Mouse (Mus musculus): ENCODE results near the gene Tent4b. TPM values are rescaled to one million over a fixed set of nuclear protein-coding genes. Genes with fewer than 3 reads are reported as not detected.

Tent4b gene
- polyA plus RNA-seq, 1 experiment from 2014 or later, result 3.6 TPM

DNA sequence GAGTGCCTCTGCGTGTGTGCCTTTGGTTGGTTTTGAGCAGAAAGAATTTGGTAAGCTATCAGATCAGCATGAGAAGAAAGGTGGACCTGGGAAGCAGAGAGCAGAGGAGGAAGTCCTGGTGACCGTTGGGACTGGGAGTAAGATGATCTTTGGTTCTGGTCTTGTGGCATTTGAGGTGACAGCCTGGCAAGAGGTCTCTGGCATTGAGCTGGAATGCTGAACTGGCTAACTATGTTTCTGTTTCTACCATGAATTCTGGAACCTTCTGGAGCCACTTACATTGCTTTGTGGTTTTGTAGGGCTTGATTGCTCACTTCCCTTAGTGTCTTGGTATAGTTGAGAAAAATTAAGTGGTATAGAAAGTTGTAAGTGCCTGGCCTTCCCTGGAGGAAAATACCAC lies 38.6 kb downstream of the Tent4b start:
- Histone ChIP-seq H3K27ac (replicated peaks) (no peak overlapping the region), H3K4me1 (replicated peaks; ENCODE audit: control insufficient read depth, insufficient read depth) (no peaks in the 10 kb centered on the region), H3K9me3 (ENCODE audit: control insufficient read depth, low read length) (no peaks in the 10 kb centered on the region), H3K4me3 (ENCODE audit: low read depth, low read length) (no peak overlapping the region), H3K36me3 (ENCODE audit: control insufficient read depth, insufficient read depth, low read length) (no peaks in the 10 kb centered on the region), H3K27me3 (ENCODE audit: control insufficient read depth, insufficient read depth, low read length) (no peaks in the 10 kb centered on the region), H3K9ac (ENCODE audit: low read length) (no peak overlapping the region), H3K4me2 (replicated peaks; ENCODE audit: low read depth) (no peak overlapping the region)
- WGBS, result 69% methylated on average over 2 of the region's 2 CpGs
- DNase-seq (ENCODE audit: low spot score) (no peak), ATAC-seq (ENCODE audit: low FRiP score, low TSS enrichment) (no peak)
- no peak for TF ChIP-seq EP300 (optimal IDR thresholded peaks at IDR 0.05)
- TF ChIP-seq CTCF (IDR thresholded peaks at IDR 0.05; ENCODE audit: low read depth), result no peak

DNA sequence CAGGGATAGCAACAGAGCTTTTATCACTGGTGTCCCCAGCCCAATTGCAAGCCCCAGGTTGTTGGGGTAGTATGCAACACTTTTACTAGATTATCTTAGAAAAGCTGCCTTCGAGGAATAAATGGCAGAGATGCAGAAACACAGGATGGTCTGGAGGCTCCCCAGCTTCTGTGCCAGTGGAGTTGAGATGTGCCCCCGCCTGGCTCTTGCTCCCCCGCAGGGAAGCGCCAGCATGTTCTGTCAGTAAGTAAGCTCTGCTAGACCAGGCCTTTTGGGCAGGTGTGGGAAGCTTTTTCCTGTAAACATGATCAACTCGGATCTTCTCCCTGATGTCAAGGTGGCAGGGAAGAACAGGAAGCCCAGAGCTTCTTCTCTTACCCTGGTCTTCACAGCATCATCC lies 40.3 kb downstream of the Tent4b start:
- H3K4me3 ChIP-seq (ENCODE audit: low read depth, low read length), result no peak overlapping the region
- TF ChIP-seq CTCF (IDR thresholded peaks at IDR 0.05; ENCODE audit: low read depth), result no peak
- TF ChIP-seq EP300 (optimal IDR thresholded peaks at IDR 0.05), result no peak
- H3K9me3 ChIP-seq (ENCODE audit: control insufficient read depth, low read length), result no peaks in the 10 kb centered on the region
- H3K4me2 ChIP-seq (replicated peaks; ENCODE audit: low read depth), result no peak overlapping the region
- DNase-seq (ENCODE audit: low spot score) (no peak), ATAC-seq (ENCODE audit: low FRiP score, low TSS enrichment) (no peak)
- H3K27ac ChIP-seq (replicated peaks), result no peak overlapping the region
- H3K9ac ChIP-seq (ENCODE audit: low read length), result no peak overlapping the region
- WGBS, result 83% methylated on average over 5 of the region's 5 CpGs
- no peaks in the 10 kb centered on the region for H3K27me3 ChIP-seq (ENCODE audit: control insufficient read depth, insufficient read depth, low read length)
- H3K4me1 ChIP-seq (replicated peaks; ENCODE audit: control insufficient read depth, insufficient read depth), result no peaks in the 10 kb centered on the region
- no peaks in the 10 kb centered on the region for H3K36me3 ChIP-seq (ENCODE audit: control insufficient read depth, insufficient read depth, low read length)

DNA sequence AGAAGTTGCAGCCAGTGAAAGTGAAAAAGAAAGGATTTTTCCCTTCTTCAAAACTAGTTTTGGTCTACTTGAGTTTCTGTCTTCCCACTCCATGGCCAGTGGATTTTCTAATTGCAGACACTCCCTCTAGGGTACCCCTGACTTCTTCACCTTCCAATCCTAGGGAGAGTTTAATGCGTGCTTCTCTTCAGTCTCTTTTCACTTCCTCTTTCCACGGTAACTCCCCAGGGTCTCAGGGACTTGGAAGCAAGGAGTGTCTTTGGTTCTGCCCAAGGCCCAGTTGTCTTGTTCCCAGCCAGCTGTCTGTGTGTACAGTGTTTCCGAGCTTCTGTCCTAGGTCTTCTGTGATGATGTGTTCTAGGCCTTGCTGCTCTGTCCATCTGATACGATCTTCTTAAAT lies 42.9 kb downstream of the Tent4b start:
- no peak for TF ChIP-seq CTCF (IDR thresholded peaks at IDR 0.05; ENCODE audit: low read depth)
- TF ChIP-seq EP300 (optimal IDR thresholded peaks at IDR 0.05), result no peak
- DNase-seq (ENCODE audit: low spot score) (no peak), ATAC-seq (ENCODE audit: low FRiP score, low TSS enrichment) (no peak)

DNA sequence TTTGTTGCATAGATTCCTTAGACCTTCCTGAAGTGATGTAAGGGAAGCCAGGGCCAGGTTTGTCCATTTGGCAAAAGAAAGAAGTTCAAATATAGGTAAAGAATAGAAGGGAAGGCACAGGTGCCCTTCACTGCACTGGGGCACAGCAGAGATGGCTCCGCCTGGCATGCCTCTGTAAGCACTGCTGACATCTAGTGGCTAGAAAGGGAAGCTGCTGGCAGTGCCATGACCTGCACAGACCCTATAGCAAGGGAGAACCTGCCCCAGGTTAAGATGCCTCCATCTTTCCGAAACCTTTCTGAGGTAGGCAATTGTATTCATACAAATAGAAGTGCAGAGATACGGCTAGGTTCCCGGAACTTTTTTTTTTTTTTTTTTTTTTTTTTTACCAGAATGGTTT lies 45.3 kb downstream of the Tent4b start:
- 80% methylated on average over 4 of the region's 4 CpGs for WGBS
- ATAC-seq (ENCODE audit: low FRiP score, low TSS enrichment), result peak; percentile 77; the same call in 1 of the 2 replicates
- H3K4me2 ChIP-seq (replicated peaks; ENCODE audit: low read depth), result no peak overlapping the region
- H3K9me3 ChIP-seq (ENCODE audit: control insufficient read depth, low read length), result no peaks in the 10 kb centered on the region
- TF ChIP-seq CTCF (IDR thresholded peaks at IDR 0.05; ENCODE audit: low read depth) (peak; percentile 89), EP300 (optimal IDR thresholded peaks at IDR 0.05) (no peak)
- no peak overlapping the region for H3K9ac ChIP-seq (ENCODE audit: low read length)
- no peak overlapping the region for H3K4me3 ChIP-seq (ENCODE audit: low read depth, low read length)
- H3K36me3 ChIP-seq (ENCODE audit: control insufficient read depth, insufficient read depth, low read length), result peaks cover 4% of the 10 kb centered on the region; the same call in 1 of the 2 replicates
- H3K27me3 ChIP-seq (ENCODE audit: control insufficient read depth, insufficient read depth, low read length), result no peaks in the 10 kb centered on the region
- H3K27ac ChIP-seq (replicated peaks), result no peak overlapping the region
- peak; percentile 67 for DNase-seq (ENCODE audit: low spot score)
- H3K4me1 ChIP-seq (replicated peaks; ENCODE audit: control insufficient read depth, insufficient read depth), result no peaks in the 10 kb centered on the region

More for the DNA sequence above, 42.9 kb downstream of the Tent4b start:
- Histone ChIP-seq H3K36me3 (ENCODE audit: control insufficient read depth, insufficient read depth, low read length) (no peaks in the 10 kb centered on the region), H3K27me3 (ENCODE audit: control insufficient read depth, insufficient read depth, low read length) (no peaks in the 10 kb centered on the region), H3K9me3 (ENCODE audit: control insufficient read depth, low read length) (no peaks in the 10 kb centered on the region), H3K9ac (ENCODE audit: low read length) (no peak overlapping the region), H3K4me1 (replicated peaks; ENCODE audit: control insufficient read depth, insufficient read depth) (no peaks in the 10 kb centered on the region), H3K4me2 (replicated peaks; ENCODE audit: low read depth) (no peak overlapping the region), H3K4me3 (ENCODE audit: low read depth, low read length) (no peak overlapping the region), H3K27ac (replicated peaks) (no peak overlapping the region)
- 77% methylated on average over 4 of the region's 4 CpGs for WGBS

DNA sequence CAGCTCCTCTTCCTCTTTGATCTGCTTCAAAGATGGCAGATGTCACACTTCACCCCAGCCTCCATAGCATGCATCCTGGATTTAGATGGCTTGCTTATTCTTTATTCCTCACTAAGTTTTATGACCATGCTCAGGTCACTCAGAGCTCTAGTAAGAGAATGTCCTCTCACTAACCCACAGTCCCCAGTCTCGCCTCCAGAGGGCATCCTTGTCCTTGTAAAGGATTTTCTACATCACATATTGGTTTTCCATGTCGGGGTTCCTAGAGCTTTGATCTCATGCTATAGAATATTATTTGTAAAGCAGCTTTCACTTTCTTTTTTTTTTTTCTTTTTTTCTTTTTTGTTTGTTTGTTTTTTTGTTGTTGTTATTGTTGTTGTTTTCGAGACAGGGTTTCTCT lies 53.8 kb downstream of the Tent4b start:
- H3K9me3 ChIP-seq (ENCODE audit: control insufficient read depth, low read length), result no peaks in the 10 kb centered on the region
- H3K4me2 ChIP-seq (replicated peaks; ENCODE audit: low read depth), result no peak overlapping the region
- H3K4me3 ChIP-seq (ENCODE audit: low read depth, low read length), result no peak overlapping the region
- 83% methylated on average over 3 of the region's 3 CpGs for WGBS
- H3K4me1 ChIP-seq (replicated peaks; ENCODE audit: control insufficient read depth, insufficient read depth), result no peaks in the 10 kb centered on the region
- no peaks in the 10 kb centered on the region for H3K27me3 ChIP-seq (ENCODE audit: control insufficient read depth, insufficient read depth, low read length)
- ATAC-seq (ENCODE audit: low FRiP score, low TSS enrichment), result no peak
- TF ChIP-seq CTCF (IDR thresholded peaks at IDR 0.05; ENCODE audit: low read depth), result peak; percentile 73
- no peak for TF ChIP-seq EP300 (optimal IDR thresholded peaks at IDR 0.05)
- no peak overlapping the region for H3K27ac ChIP-seq (replicated peaks)
- peak; percentile 44 for DNase-seq (ENCODE audit: low spot score)
- no peak overlapping the region for H3K9ac ChIP-seq (ENCODE audit: low read length)
- H3K36me3 ChIP-seq (ENCODE audit: control insufficient read depth, insufficient read depth, low read length), result peaks cover 12% of the 10 kb centered on the region; the same call in 1 of the 2 replicates

DNA sequence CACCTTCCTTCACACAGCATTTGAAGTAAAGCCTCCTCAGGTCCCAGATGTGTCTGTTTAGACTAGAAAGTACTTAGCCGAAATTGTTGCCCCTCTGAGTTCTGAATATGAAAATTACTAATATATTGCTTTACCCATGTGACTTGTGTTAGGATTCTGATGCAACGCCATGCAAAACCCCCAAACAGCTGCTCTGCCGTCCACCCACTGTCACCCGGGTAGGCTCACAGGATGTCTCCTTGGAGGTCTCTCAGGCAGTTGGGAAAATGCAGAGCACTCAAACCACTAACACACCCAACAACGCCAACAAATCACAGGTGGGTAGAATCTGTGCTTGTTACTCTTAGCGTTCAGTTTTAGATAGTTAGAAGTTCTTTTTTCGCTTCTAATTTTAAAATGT lies 55.9 kb downstream of the Tent4b start:
- Histone ChIP-seq H3K4me3 (ENCODE audit: low read depth, low read length) (no peak overlapping the region), H3K27me3 (ENCODE audit: control insufficient read depth, insufficient read depth, low read length) (no peaks in the 10 kb centered on the region), H3K4me2 (replicated peaks; ENCODE audit: low read depth) (no peak overlapping the region), H3K9me3 (ENCODE audit: control insufficient read depth, low read length) (no peaks in the 10 kb centered on the region), H3K36me3 (ENCODE audit: control insufficient read depth, insufficient read depth, low read length) (0 out of 2 replicates have a peak, but pooled peaks cover 8% of the 10 kb centered on the region), H3K9ac (ENCODE audit: low read length) (no peak overlapping the region), H3K4me1 (replicated peaks; ENCODE audit: control insufficient read depth, insufficient read depth) (no peaks in the 10 kb centered on the region), H3K27ac (replicated peaks) (no peak overlapping the region)
- ATAC-seq (ENCODE audit: low FRiP score, low TSS enrichment), result no peak
- TF ChIP-seq CTCF (IDR thresholded peaks at IDR 0.05; ENCODE audit: low read depth) (no peak), EP300 (optimal IDR thresholded peaks at IDR 0.05) (no peak)
- WGBS, result 84% methylated on average over 7 of the region's 7 CpGs
- no peak for DNase-seq (ENCODE audit: low spot score)

Measured in stomach, postnatal 0 days (tissue).